8 mouse cellular contexts compared by ENCODE assay signal in the genomic region with DNA sequence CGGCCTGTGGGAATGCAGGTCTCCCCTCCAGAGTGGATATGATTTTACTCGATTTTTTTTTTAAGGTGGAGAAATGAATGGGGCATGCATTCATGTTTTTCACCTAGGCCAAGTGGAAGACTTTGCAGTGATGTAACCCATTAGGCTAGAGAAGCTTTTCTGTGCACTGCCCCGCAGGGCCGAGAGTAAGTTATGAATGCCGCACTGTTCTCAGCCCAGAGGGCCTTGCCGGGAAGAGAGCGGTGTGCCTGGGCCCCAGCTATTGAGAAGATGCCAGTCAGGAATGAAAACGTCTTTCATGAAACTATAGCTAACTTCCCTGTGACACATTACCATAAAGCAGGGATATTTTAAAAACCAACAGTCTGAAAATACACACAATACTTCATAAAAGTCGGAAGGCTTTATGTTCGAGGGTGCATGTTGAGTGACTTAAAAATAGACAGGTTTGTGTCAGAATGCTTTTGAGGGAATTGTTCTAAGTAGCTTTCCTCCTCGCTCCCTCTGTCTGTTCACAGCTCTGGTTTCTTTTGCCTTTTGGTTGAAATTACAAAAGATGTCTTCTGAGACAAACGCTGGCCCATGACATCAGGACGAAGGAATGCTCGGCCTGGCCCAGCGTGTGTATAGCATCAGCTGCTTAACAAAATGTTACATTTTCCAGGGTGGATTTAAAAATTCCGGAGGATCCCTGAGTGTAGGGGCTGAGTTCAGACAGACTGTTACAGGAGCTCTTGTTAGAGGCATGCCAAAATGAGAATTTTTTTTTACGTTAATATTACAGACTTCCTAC. TPM values are rescaled to one million over a fixed set of nuclear protein-coding genes. Genes with fewer than 3 reads are reported as not detected.
DNase-seq lines count a peak whose midpoint lies in the region; ATAC-seq lines count a peak whose summit lies in the region.

No protein-coding gene starts in this region.

- no peaks in the 10 kb centered on the region for H3K36me3 ChIP-seq in forebrain, embryonic 15.5 days
- no peaks in the 10 kb centered on the region for H3K36me3 ChIP-seq in limb, embryonic 15.5 days
- H3K36me3 ChIP-seq in kidney, embryonic 14.5 days (ENCODE audit: control insufficient read depth, insufficient read depth, low read length) = no peaks in the 10 kb centered on the region

- no peak overlapping the region for H3K9ac ChIP-seq in forebrain, embryonic 15.5 days (replicated peaks)
- H3K9ac ChIP-seq in limb, embryonic 15.5 days = no peak overlapping the region
- no peak overlapping the region for H3K9ac ChIP-seq in kidney, embryonic 14.5 days (ENCODE audit: low read depth, low read length)

- H3K4me2 ChIP-seq in forebrain, embryonic 15.5 days (replicated peaks) = peak overlapping the region; percentile 25; the same call in 1 of the 2 replicates
- H3K4me2 ChIP-seq in limb, embryonic 15.5 days = peak overlapping the region; percentile 19
- no peak overlapping the region for H3K4me2 ChIP-seq in kidney, embryonic 14.5 days (replicated peaks; ENCODE audit: low read depth, low read length)

- DNase-seq in cerebellum, adult 9-11 months = peak; percentile 18
- no peak for DNase-seq in cerebellum, adult 9-10 months
- DNase-seq in 3T3-L1 (ENCODE audit: low read depth, low spot score) = peak; percentile 82
- DNase-seq in ovary, postnatal 36 days (ENCODE audit: low spot score) = no peak

- ATAC-seq in forebrain, embryonic 15.5 days (replicated peaks) = peak; percentile 92
- peak; percentile 77 for ATAC-seq in limb, embryonic 15.5 days (ENCODE audit: insufficient number of reproducible peaks, low FRiP score, low TSS enrichment, low read depth)
- ATAC-seq in erythroblast, adult 5-6 weeks (replicated peaks; ENCODE audit: low FRiP score, poor library complexity, severe bottlenecking) = no peak
- no peak for ATAC-seq in kidney, embryonic 14.5 days (ENCODE audit: low FRiP score, low TSS enrichment)

- H3K4me1 ChIP-seq in forebrain, embryonic 15.5 days = peaks cover 26% of the 10 kb centered on the region
- peaks cover 8% of the 10 kb centered on the region; the same call in 1 of the 2 replicates for H3K4me1 ChIP-seq in limb, embryonic 15.5 days
- H3K4me1 ChIP-seq in kidney, embryonic 14.5 days (ENCODE audit: control insufficient read depth, insufficient read depth, low read length) = peaks cover 4% of the 10 kb centered on the region; the same call in 1 of the 2 replicates

- no peaks in the 10 kb centered on the region for H3K27me3 ChIP-seq in forebrain, embryonic 15.5 days
- H3K27me3 ChIP-seq in limb, embryonic 15.5 days = no peaks in the 10 kb centered on the region
- no peaks in the 10 kb centered on the region for H3K27me3 ChIP-seq in kidney, embryonic 14.5 days (ENCODE audit: control insufficient read depth, insufficient read depth, low read length)

- peak overlapping the region; percentile 70 for H3K27ac ChIP-seq in forebrain, embryonic 15.5 days (replicated peaks)
- peak overlapping the region; percentile 85 for H3K27ac ChIP-seq in limb, embryonic 15.5 days
- no peak overlapping the region for H3K27ac ChIP-seq in kidney, embryonic 14.5 days (ENCODE audit: low read depth, low read length)

- no peaks in the 10 kb centered on the region for H3K9me3 ChIP-seq in forebrain, embryonic 15.5 days
- H3K9me3 ChIP-seq in limb, embryonic 15.5 days = no peaks in the 10 kb centered on the region
- no peaks in the 10 kb centered on the region for H3K9me3 ChIP-seq in kidney, embryonic 14.5 days (ENCODE audit: control insufficient read depth, low read length)

- no peak overlapping the region for H3K4me3 ChIP-seq in forebrain, embryonic 15.5 days
- no peak overlapping the region for H3K4me3 ChIP-seq in limb, embryonic 15.5 days
- H3K4me3 ChIP-seq in kidney, embryonic 14.5 days (ENCODE audit: low read length) = no peak overlapping the region

- WGBS in forebrain, embryonic 15.5 days = 8% methylated on average over 17 of the region's 17 CpGs
- 39% methylated on average over 17 of the region's 17 CpGs for WGBS in limb, embryonic 15.5 days
- WGBS in kidney, embryonic 14.5 days = 74% methylated on average over 17 of the region's 17 CpGs

RNA-seq across cellular contexts. Expression of a gene that starts 44.2 kb away (rescaled TPM):
- polyA plus RNA-seq in forebrain, embryonic 15.5 days (2015; fragmentation: Nextera tagmentation; extraction: Ambion mirVana) = 16.1 and 18.3 TPM in 2 replicates
- 4.2 and 5.0 TPM in 2 replicates for polyA plus RNA-seq in limb, embryonic 15.5 days (2015; fragmentation: Nextera tagmentation; extraction: Ambion mirVana)
- not detected in 2 replicates for total RNA-seq in erythroblast, adult 5-6 weeks (2015; ENCODE audit: low replicate concordance)
- total RNA-seq in erythroblast, adult 5-6 weeks (2017; ENCODE audit: low replicate concordance) = not detected in 2 replicates
- 1.1 and 3.2 TPM in 2 replicates for polyA plus RNA-seq in kidney, embryonic 14.5 days (2014; fragmentation: Nextera tagmentation; extraction: Ambion mirVana)

Comparison
In these comparisons a context has a peak if more than half of its experiments do, and no peak if none do; other contexts are left out.
1. DNase-seq: peak in cerebellum, adult 9-11 months (single experiment) and 3T3-L1 (single experiment); none in cerebellum, adult 9-10 months (single experiment) and ovary, postnatal 36 days (single experiment).
2. ATAC-seq: peak in forebrain, embryonic 15.5 days (single experiment) and limb, embryonic 15.5 days (single experiment); none in erythroblast, adult 5-6 weeks (single experiment) and kidney, embryonic 14.5 days (single experiment).